8 mouse cellular contexts compared by ENCODE assay signal in genomic region chr9:75409031-75409851, GRCm38 (mm10). TPM values are rescaled to one million over a fixed set of nuclear protein-coding genes. Genes with fewer than 3 reads are reported as not detected.
DNase-seq lines count a peak whose midpoint lies in the region; ATAC-seq and TF ChIP-seq lines count a peak whose summit lies in the region.

No protein-coding gene starts in this region.

- peak overlapping the region; percentile 99 for H3K27ac ChIP-seq in bone marrow, adult 2 months (ENCODE audit: control insufficient read depth, insufficient read depth, low read depth, low read length, poor library complexity)
- H3K27ac ChIP-seq in liver, adult 2 months (replicated peaks; ENCODE audit: insufficient read depth, low read depth, low read length), result peak overlapping the region; percentile 87

- TF ChIP-seq POLR2A in bone marrow, adult 2 months (IDR thresholded peaks at IDR 0.05; ENCODE audit: borderline replicate concordance, control insufficient read depth, low read depth, low read length), result peak; percentile 30; the same call in 1 of the 2 replicates
- peak; percentile 29; the same call in 1 of the 2 replicates for TF ChIP-seq POLR2A in liver, adult 2 months (IDR thresholded peaks at IDR 0.05; ENCODE audit: extremely low read depth, insufficient read depth, low read length)

- H3K36me3 ChIP-seq in C2C12 (ENCODE audit: control insufficient read depth, insufficient read depth), result no peaks in the 10 kb centered on the region
- H3K36me3 ChIP-seq in liver, adult 2 months (ENCODE audit: control insufficient read depth, insufficient read depth, low read length), result no peaks in the 10 kb centered on the region

- H3K4me1 ChIP-seq in bone marrow, adult 2 months (ENCODE audit: control insufficient read depth, insufficient read depth, low read length), result peaks cover 5% of the 10 kb centered on the region
- H3K4me1 ChIP-seq in liver, adult 2 months (ENCODE audit: control insufficient read depth, insufficient read depth, low read length), result peaks cover 5% of the 10 kb centered on the region

- peak; percentile 80 to 81 for DNase-seq in heart, adult 9 months (ENCODE audit: low spot score in 2 of 2)
- peak; percentile 88 for DNase-seq in kidney, adult 9 months
- DNase-seq in liver, adult 2 months (ENCODE audit: extremely low read depth, low read depth, low spot score), result peak; percentile 86
- peak; percentile 76 to 82 for DNase-seq in monocyte, adult 2 months (ENCODE audit: low read depth in 1 of 2, low spot score in 2 of 2)
- peak; percentile 40 for DNase-seq in spleen, postnatal 14 days (ENCODE audit: low spot score in 2 of 2)

- H3K79me2 ChIP-seq in C2C12 (ENCODE audit: control insufficient read depth, insufficient read depth), result peaks cover 52% of the 10 kb centered on the region
- H3K79me2 ChIP-seq in liver, adult 2 months (ENCODE audit: control insufficient read depth, insufficient read depth, low read length), result peaks cover 13% of the 10 kb centered on the region; the same call in 1 of the 2 replicates

- peak; percentile 64 for ATAC-seq in erythroblast, adult 5-6 weeks (replicated peaks; ENCODE audit: low FRiP score, poor library complexity, severe bottlenecking)

- H3K27me3 ChIP-seq in C2C12 (ENCODE audit: control insufficient read depth, insufficient read depth, insufficient read length), result no peaks in the 10 kb centered on the region
- H3K27me3 ChIP-seq in liver, adult 2 months (ENCODE audit: control insufficient read depth, insufficient read depth, low read length), result no peaks in the 10 kb centered on the region

- peak overlapping the region; percentile 96 for H3K9ac ChIP-seq in liver, adult 2 months (ENCODE audit: low read depth, low read length)

- under 1% methylated on average over 88 of the region's 90 CpGs for WGBS in bone marrow, adult 2 months
- 2% methylated on average over 90 of the region's 90 CpGs for WGBS in liver, adult 2 months

- peak overlapping the region; percentile 69 for H3K4me3 ChIP-seq in C2C12 (ENCODE audit: insufficient read depth, poor library complexity, severe bottlenecking)
- peak overlapping the region; percentile 87 for H3K4me3 ChIP-seq in bone marrow, adult 2 months (replicated peaks; ENCODE audit: control insufficient read depth, low read depth, low read length)
- peak overlapping the region; percentile 85 for H3K4me3 ChIP-seq in liver, adult 2 months (ENCODE audit: insufficient read depth, low read depth, low read length)

- no peak for TF ChIP-seq CTCF in C2C12 (IDR thresholded peaks at IDR 0.05; ENCODE audit: control insufficient read depth, insufficient read depth, insufficient read length)
- no peak for TF ChIP-seq CTCF in bone marrow, adult 2 months (IDR thresholded peaks at IDR 0.05; ENCODE audit: control insufficient read depth, insufficient read depth, low read length)
- TF ChIP-seq CTCF in liver, adult 2 months (IDR thresholded peaks at IDR 0.05; ENCODE audit: low read depth, low read length), result no peak

- H3K79me3 ChIP-seq in C2C12 (ENCODE audit: low read depth), result peaks cover 49% of the 10 kb centered on the region

- H3ac ChIP-seq in C2C12 (ENCODE audit: control insufficient read depth, insufficient read length, low read depth), result peak overlapping the region; percentile 88

TF ChIP-seq in C2C12, 6 proteins besides CTCF, POLR2A, EP300 and RAD21:
- TF ChIP-seq USF1 (IDR thresholded peaks at IDR 0.05; ENCODE audit: low read depth), result no peak
- no peak for TF ChIP-seq MYOG (IDR thresholded peaks at IDR 0.05; ENCODE audit: control insufficient read depth, extremely low read depth, insufficient read length)
- TF ChIP-seq CEBPB (IDR thresholded peaks at IDR 0.05; ENCODE audit: low read depth), result no peak
- no peak for TF ChIP-seq FOSL1 (IDR thresholded peaks at IDR 0.05; ENCODE audit: insufficient read depth, low read length, poor library complexity, severe bottlenecking)
- TF ChIP-seq MAX (IDR thresholded peaks at IDR 0.05), result no peak
- no peak for TF ChIP-seq MYOD1 (IDR thresholded peaks at IDR 0.05; ENCODE audit: control insufficient read depth, insufficient read length, low read depth)

RNA-seq across cellular contexts. Expression of gene Mapk6, which starts 0.6 kb away (rescaled TPM):
- polyA plus RNA-seq in C2C12 (2012; fragmentation: generic; extraction: Trizol), result 44.8 TPM
- 16.0 and 36.8 TPM in 2 replicates for polyA plus RNA-seq in bone marrow, adult 2 months (2011; ENCODE audit: insufficient read depth, insufficient read length, low replicate concordance, missing spikeins)
- 8.4 and 11.7 TPM in 2 replicates for total RNA-seq in erythroblast, adult 5-6 weeks (2015; ENCODE audit: low replicate concordance)
- total RNA-seq in erythroblast, adult 5-6 weeks (2017; ENCODE audit: low replicate concordance), result 4.9 and 17.6 TPM in 2 replicates
- 21.1 and 21.2 TPM in 2 replicates for total RNA-seq in liver, adult 2 months (2014; rRNA removed)
- 10.0 and 11.1 TPM in 2 replicates for polyA plus RNA-seq in liver, adult 2 months (2012; rRNA removed)

RNA-seq across cellular contexts. Expression of gene Leo1, which starts 32.1 kb away (rescaled TPM):
- polyA plus RNA-seq in C2C12 (2012; fragmentation: generic; extraction: Trizol), result 16.4 TPM
- 14.4 and 22.5 TPM in 2 replicates for polyA plus RNA-seq in bone marrow, adult 2 months (2011; ENCODE audit: insufficient read depth, insufficient read length, low replicate concordance, missing spikeins)
- total RNA-seq in erythroblast, adult 5-6 weeks (2015; ENCODE audit: low replicate concordance), result 3.5 and 6.3 TPM in 2 replicates
- total RNA-seq in erythroblast, adult 5-6 weeks (2017; ENCODE audit: low replicate concordance), result 8.3 and 11.6 TPM in 2 replicates
- 5.2 and 6.3 TPM in 2 replicates for total RNA-seq in liver, adult 2 months (2014; rRNA removed)
- polyA plus RNA-seq in liver, adult 2 months (2012; rRNA removed), result 2.1 and 3.1 TPM in 2 replicates

Comparison
In these comparisons a context has a peak if more than half of its experiments do, and no peak if none do; other contexts are left out.
1. Peak in every context shown above with its lines: DNase-seq, ATAC-seq, H3K4me3 ChIP-seq and H3K27ac ChIP-seq.